Mouse (Mus musculus) bone marrow macrophage, adult 2 months (primary cell): ENCODE measurements around the gene Dhrs7.

Source experiments
- CTCF ChIP-seq: IDR thresholded peaks from 2 replicates; pipeline ENCODE4 v1.5.1; 2012; ENCODE audit warnings: low read depth, mild to moderate bottlenecking, low read length, moderate library complexity
- POLR2A ChIP-seq: IDR thresholded peaks from 2 replicates; pipeline ENCODE4 v1.6.1; 2012; ENCODE audit warnings: mild to moderate bottlenecking, low read depth, low read length, borderline replicate concordance

GRCm38 (mm10) chr12:72709981-72710380 lies 45.3 kb upstream of the Dhrs7 start:
- TF ChIP-seq CTCF (no peak), POLR2A (no peak)
